Mouse (Mus musculus) intestine, embryonic 14.5 days (tissue): ENCODE results near the gene Hist2h2ab. TPM values are rescaled to one million over a fixed set of nuclear protein-coding genes. Genes with fewer than 3 reads are reported as not detected.
"Not testable (repeated sequence)": the region's sequence is repeated elsewhere in the genome, so short reads cannot be mapped to it uniquely, and the experiment has no call there.

Source experiments
- ATAC-seq: fragments of 200-750 bp; cut with Nextera tagmentation; replicated peaks from 2 replicates; pipeline ENCODE4 v1.8.0; 2017; ENCODE audit warnings: low read depth, moderate number of reproducible peaks, moderate TSS enrichment, moderate library complexity; ENCODE audit not compliant: low FRiP score, low TSS enrichment
- DNase-seq: peaks from one replicate; pipeline ENCODE4 v3.0.0-alpha.2; 2018; ENCODE audit warnings: low spot score
- H3K27ac ChIP-seq: fragments of 300-500 bp; sonication (generic); 2 replicates; pipeline ENCODE4 v1.5.1; 2014; ENCODE audit warnings: low read depth, mild to moderate bottlenecking, control low read depth
- H3K27me3 ChIP-seq: fragments of 300-500 bp; sonication (generic); replicated peaks from 2 replicates; pipeline ENCODE4 v1.6.1; 2014; ENCODE audit warnings: low read length, control low read depth; ENCODE audit not compliant: control insufficient read depth, insufficient read depth
- H3K36me3 ChIP-seq: fragments of 300-500 bp; sonication (generic); 2 replicates; pipeline ENCODE4 v1.6.1; 2014; ENCODE audit warnings: low read length, control low read depth; ENCODE audit not compliant: control insufficient read depth, insufficient read depth
- H3K4me1 ChIP-seq: fragments of 300-500 bp; sonication (generic); replicated peaks from 2 replicates; pipeline ENCODE4 v1.6.1; 2014; ENCODE audit warnings: low read length, control low read depth, mixed read lengths; ENCODE audit not compliant: control insufficient read depth, insufficient read depth
- H3K4me2 ChIP-seq: fragments of 300-500 bp; sonication (generic); 2 replicates; pipeline ENCODE4 v1.6.1; 2014; ENCODE audit warnings: low read length
- H3K4me3 ChIP-seq: fragments of 300-500 bp; sonication (generic); 2 replicates; pipeline ENCODE4 v1.5.1; 2014; ENCODE audit warnings: low read depth, low read length, control low read depth, mixed read lengths
- H3K9ac ChIP-seq: fragments of 300-500 bp; sonication (generic); 2 replicates; pipeline ENCODE4 v1.6.1; 2014; ENCODE audit warnings: mild to moderate bottlenecking, low read length
- H3K9me3 ChIP-seq: fragments of 300-500 bp; sonication (generic); 2 replicates; pipeline ENCODE4 v1.6.1; 2016; ENCODE audit warnings: low read length, control low read depth; ENCODE audit not compliant: control insufficient read depth
- WGBS: fragments of 180-500 bp; shearing (Covaris S2); extraction: QIAGEN DNeasy Blood & Tissue Kit; methylation state at CpG from one replicate; pipeline ENCODE4 v1.1.7; 2014; 5-methylcytosine and 5-hydroxymethylcytosine counted together
- polyA plus RNA-seq: library from polyadenylated mRNA; unstranded; fragments of >200 nt; fragmentation: Nextera tagmentation; extraction: Ambion mirVana; gene quantifications from 2 replicates; pipeline ENCODE4 v1.2.1, GENCODE M21; 2014

Gene Hist2h2ab
- polyA plus RNA-seq, 1 experiment from 2014 or later, result 1.3 TPM

GRCm38 (mm10) chr3:96195616-96196313 is 23.9 kb upstream of the Hist2h2ab start:
- no peak for ATAC-seq
- Histone ChIP-seq H3K36me3 (no peaks in the 10 kb centered on the region), H3K4me1 (peaks cover 12% of the 10 kb centered on the region), H3K9ac (no peak overlapping the region), H3K9me3 (no peaks in the 10 kb centered on the region), H3K4me3 (0 out of 2 replicates have a peak overlapping the region, but pooled peaks have one; percentile 68), H3K4me2 (no peak overlapping the region), H3K27me3 (no peaks in the 10 kb centered on the region), H3K27ac (no peak overlapping the region)
- WGBS, result 87% methylated on average over 11 of the region's 11 CpGs
- no peak for DNase-seq

GRCm38 (mm10) chr3:96196437-96197128 is 23.1 kb upstream of the Hist2h2ab start:
- no peak for DNase-seq
- no peak; the same call in 1 of the 2 replicates for ATAC-seq

GRCm38 (mm10) chr3:96197129-96197749 is 22.4 kb upstream of the Hist2h2ab start:
- DNase-seq, result peak; percentile 89
- ATAC-seq, result peak; percentile 91
- H3K4me3 ChIP-seq, result peak overlapping the region; percentile 68
- no peaks in the 10 kb centered on the region for H3K27me3 ChIP-seq
- H3K4me2 ChIP-seq, result peak overlapping the region; percentile 88
- H3K4me1 ChIP-seq, result peaks cover 12% of the 10 kb centered on the region
- peak overlapping the region; percentile 93 for H3K9ac ChIP-seq
- H3K36me3 ChIP-seq, result no peaks in the 10 kb centered on the region
- under 1% methylated on average over 50 of the region's 50 CpGs for WGBS
- H3K27ac ChIP-seq, result peak overlapping the region; percentile 97
- no peaks in the 10 kb centered on the region for H3K9me3 ChIP-seq

More at GRCm38 (mm10) chr3:96196437-96197128, 23.1 kb upstream of the Hist2h2ab start:
- no peaks in the 10 kb centered on the region for H3K27me3 ChIP-seq
- peak overlapping the region; percentile 93 for H3K9ac ChIP-seq
- peaks cover 12% of the 10 kb centered on the region for H3K4me1 ChIP-seq
- peak overlapping the region; percentile 88 for H3K4me2 ChIP-seq
- H3K4me3 ChIP-seq, result peak overlapping the region; percentile 68
- H3K9me3 ChIP-seq, result no peaks in the 10 kb centered on the region
- WGBS, result 17% methylated on average over 27 of the region's 27 CpGs
- H3K36me3 ChIP-seq, result no peaks in the 10 kb centered on the region
- peak overlapping the region; percentile 97 for H3K27ac ChIP-seq

GRCm38 (mm10) chr3:96198181-96198580 is 21.5 kb upstream of the Hist2h2ab start:
- no peak for DNase-seq
- Histone ChIP-seq H3K36me3 (no peaks in the 10 kb centered on the region), H3K9me3 (no peaks in the 10 kb centered on the region), H3K4me1 (peaks cover 12% of the 10 kb centered on the region), H3K4me3 (peak overlapping the region; percentile 68), H3K27ac (peak overlapping the region; percentile 54), H3K4me2 (peak overlapping the region; percentile 88), H3K27me3 (no peaks in the 10 kb centered on the region), H3K9ac (peak overlapping the region; percentile 41)
- WGBS, result 5% methylated on average over 6 of the region's 6 CpGs
- peak; percentile 34 for ATAC-seq

- not testable (repeated sequence) for DNase-seq, H3K36me3 ChIP-seq, H3K9ac ChIP-seq, H3K27ac ChIP-seq, H3K27me3 ChIP-seq, H3K9me3 ChIP-seq, H3K4me3 ChIP-seq, ATAC-seq
- peak overlapping the region; percentile 88 for H3K4me2 ChIP-seq
- WGBS, result 35% methylated on average over 5 of the region's 8 CpGs
- peaks cover 12% of the 10 kb centered on the region for H3K4me1 ChIP-seq
These were observed 20.9 kb upstream of the Hist2h2ab start for GRCm38 (mm10) chr3:96198601-96199251.

- WGBS, result 49% methylated on average over 2 of the region's 2 CpGs
- H3K4me1 ChIP-seq, result peaks cover 12% of the 10 kb centered on the region
- DNase-seq, result no peak
- no peaks in the 10 kb centered on the region for H3K27me3 ChIP-seq
- ATAC-seq, result no peak
- H3K4me2 ChIP-seq, result no peak overlapping the region
- H3K9ac ChIP-seq, result no peak overlapping the region
- no peaks in the 10 kb centered on the region for H3K9me3 ChIP-seq
- H3K27ac ChIP-seq, result no peak overlapping the region
- no peak overlapping the region for H3K4me3 ChIP-seq
- no peaks in the 10 kb centered on the region for H3K36me3 ChIP-seq
These were observed 19.9 kb upstream of the Hist2h2ab start for GRCm38 (mm10) chr3:96199731-96200130.

GRCm38 (mm10) chr3:96207819-96208218 is 11.8 kb upstream of the Hist2h2ab start:
- DNase-seq, result no peak
- 72% methylated on average over 3 of the region's 3 CpGs for WGBS
- Histone ChIP-seq H3K4me2 (no peak overlapping the region), H3K36me3 (no peaks in the 10 kb centered on the region), H3K4me3 (no peak overlapping the region), H3K27ac (no peak overlapping the region), H3K27me3 (no peaks in the 10 kb centered on the region), H3K9me3 (no peaks in the 10 kb centered on the region), H3K9ac (no peak overlapping the region), H3K4me1 (no peaks in the 10 kb centered on the region)
- no peak for ATAC-seq

- Histone ChIP-seq H3K36me3 (no peaks in the 10 kb centered on the region), H3K4me1 (no peaks in the 10 kb centered on the region), H3K4me3 (no peak overlapping the region), H3K27ac (no peak overlapping the region), H3K4me2 (no peak overlapping the region), H3K9ac (no peak overlapping the region), H3K9me3 (no peaks in the 10 kb centered on the region), H3K27me3 (no peaks in the 10 kb centered on the region)
- WGBS, result 25% methylated on average over 15 of the region's 15 CpGs
- no peak for DNase-seq
- ATAC-seq, result no peak
These were observed 10.4 kb upstream of the Hist2h2ab start for GRCm38 (mm10) chr3:96209242-96209641.
